Mouse (Mus musculus): ENCODE results near the gene C9. TPM values are rescaled to one million over a fixed set of nuclear protein-coding genes. Genes with fewer than 3 reads are reported as not detected.

The C9 gene
- total RNA-seq (2014; fragmentation: Nextera tagmentation) (not detected in 2 replicates), total RNA-seq (2017) (not detected in 2 replicates), polyA plus RNA-seq (2012) (not detected in 2 replicates)

GRCm38 (mm10) chr15:6445135-6445534, at the start of gene C9:
TSS of gene C9 (plus strand) at chr15:6445327.
- Histone ChIP-seq H3K4me1 (ENCODE audit: insufficient read depth, low read depth, low read length) (no peaks in the 10 kb centered on the region), H3K36me3 (replicated peaks) (no peaks in the 10 kb centered on the region), H3K27me3 (ENCODE audit: insufficient read depth, low read length) (peaks cover 45% of the 10 kb centered on the region), H3K4me3 (ENCODE audit: low read depth, low read length) (no peak within 1 kb of the TSS), H3K9me3 (replicated peaks) (no peaks in the 10 kb centered on the region)
- no peak for TF ChIP-seq POLR2AphosphoS5 (IDR thresholded peaks at IDR 0.05; ENCODE audit: insufficient replicate concordance, low read depth, low read length)
- TF ChIP-seq GATA1 (IDR thresholded peaks at IDR 0.05; ENCODE audit: borderline replicate concordance, low read length): no peak
- TF ChIP-seq GATA2 (IDR thresholded peaks at IDR 0.05; ENCODE audit: borderline replicate concordance, low read depth, low read length): no peak
- no peak for TF ChIP-seq TAL1 (conservative IDR thresholded peaks at IDR 0.05; ENCODE audit: low read depth, low read length)
- TF ChIP-seq CTCF (IDR thresholded peaks at IDR 0.05; ENCODE audit: low read depth, low read length): no peak
- no peak for ATAC-seq (ENCODE audit: extremely low read depth, insufficient number of reproducible peaks, low FRiP score, poor library complexity, severe bottlenecking)
- DNase-seq (ENCODE audit: low spot score): no peak

GRCm38 (mm10) chr15:6398211-6398610, 46.9 kb upstream of the C9 start:
- ATAC-seq (ENCODE audit: extremely low read depth, insufficient number of reproducible peaks, low FRiP score, poor library complexity, severe bottlenecking): no peak
- Histone ChIP-seq H3K27me3 (ENCODE audit: insufficient read depth, low read length) (peaks cover 3% of the 10 kb centered on the region; the same call in 1 of the 2 replicates), H3K36me3 (replicated peaks) (no peaks in the 10 kb centered on the region), H3K4me1 (ENCODE audit: insufficient read depth, low read depth, low read length) (no peaks in the 10 kb centered on the region), H3K4me3 (ENCODE audit: low read depth, low read length) (no peak overlapping the region), H3K9me3 (replicated peaks) (no peaks in the 10 kb centered on the region)
- no peak for TF ChIP-seq GATA1 (IDR thresholded peaks at IDR 0.05; ENCODE audit: borderline replicate concordance, low read length)
- TF ChIP-seq TAL1 (conservative IDR thresholded peaks at IDR 0.05; ENCODE audit: low read depth, low read length): no peak
- TF ChIP-seq POLR2AphosphoS5 (IDR thresholded peaks at IDR 0.05; ENCODE audit: insufficient replicate concordance, low read depth, low read length): no peak
- TF ChIP-seq GATA2 (IDR thresholded peaks at IDR 0.05; ENCODE audit: borderline replicate concordance, low read depth, low read length): no peak
- no peak for TF ChIP-seq CTCF (IDR thresholded peaks at IDR 0.05; ENCODE audit: low read depth, low read length)
- no peak for DNase-seq (ENCODE audit: low spot score)

GRCm38 (mm10) chr15:6398881-6399280, 46.2 kb upstream of the C9 start:
- peaks cover 3% of the 10 kb centered on the region; the same call in 1 of the 2 replicates for H3K27me3 ChIP-seq (ENCODE audit: insufficient read depth, low read length)
- no peaks in the 10 kb centered on the region for H3K36me3 ChIP-seq (replicated peaks)
- no peaks in the 10 kb centered on the region for H3K4me1 ChIP-seq (ENCODE audit: insufficient read depth, low read depth, low read length)
- H3K9me3 ChIP-seq (replicated peaks): no peaks in the 10 kb centered on the region
- no peak for ATAC-seq (ENCODE audit: extremely low read depth, insufficient number of reproducible peaks, low FRiP score, poor library complexity, severe bottlenecking)
- H3K4me3 ChIP-seq (ENCODE audit: low read depth, low read length): no peak overlapping the region
- TF ChIP-seq GATA1 (IDR thresholded peaks at IDR 0.05; ENCODE audit: borderline replicate concordance, low read length): no peak
- no peak for TF ChIP-seq POLR2AphosphoS5 (IDR thresholded peaks at IDR 0.05; ENCODE audit: insufficient replicate concordance, low read depth, low read length)
- TF ChIP-seq CTCF (IDR thresholded peaks at IDR 0.05; ENCODE audit: low read depth, low read length): no peak
- no peak for TF ChIP-seq TAL1 (conservative IDR thresholded peaks at IDR 0.05; ENCODE audit: low read depth, low read length)
- TF ChIP-seq GATA2 (IDR thresholded peaks at IDR 0.05; ENCODE audit: borderline replicate concordance, low read depth, low read length): no peak
- DNase-seq (ENCODE audit: low spot score): no peak

- H3K9me3 ChIP-seq (replicated peaks): no peaks in the 10 kb centered on the region
- H3K4me1 ChIP-seq (ENCODE audit: insufficient read depth, low read depth, low read length): no peaks in the 10 kb centered on the region
- DNase-seq (ENCODE audit: low spot score) (no peak), ATAC-seq (ENCODE audit: extremely low read depth, insufficient number of reproducible peaks, low FRiP score, poor library complexity, severe bottlenecking) (no peak)
- H3K36me3 ChIP-seq (replicated peaks): no peaks in the 10 kb centered on the region
- TF ChIP-seq CTCF (IDR thresholded peaks at IDR 0.05; ENCODE audit: low read depth, low read length): no peak
- no peak for TF ChIP-seq GATA2 (IDR thresholded peaks at IDR 0.05; ENCODE audit: borderline replicate concordance, low read depth, low read length)
- TF ChIP-seq POLR2AphosphoS5 (IDR thresholded peaks at IDR 0.05; ENCODE audit: insufficient replicate concordance, low read depth, low read length): no peak
- TF ChIP-seq TAL1 (conservative IDR thresholded peaks at IDR 0.05; ENCODE audit: low read depth, low read length): no peak
- TF ChIP-seq GATA1 (IDR thresholded peaks at IDR 0.05; ENCODE audit: borderline replicate concordance, low read length): no peak
- H3K4me3 ChIP-seq (ENCODE audit: low read depth, low read length): no peak overlapping the region
- H3K27me3 ChIP-seq (ENCODE audit: insufficient read depth, low read length): peaks cover 3% of the 10 kb centered on the region; the same call in 1 of the 2 replicates
Measured at GRCm38 (mm10) chr15:6400115-6400514, 45.0 kb upstream of the C9 start.

- Histone ChIP-seq H3K4me3 (ENCODE audit: low read depth, low read length) (no peak overlapping the region), H3K36me3 (replicated peaks) (no peaks in the 10 kb centered on the region), H3K9me3 (replicated peaks) (no peaks in the 10 kb centered on the region), H3K4me1 (ENCODE audit: insufficient read depth, low read depth, low read length) (no peaks in the 10 kb centered on the region), H3K27me3 (ENCODE audit: insufficient read depth, low read length) (no peaks in the 10 kb centered on the region)
- no peak for DNase-seq (ENCODE audit: low spot score)
- TF ChIP-seq CTCF (IDR thresholded peaks at IDR 0.05; ENCODE audit: low read depth, low read length): no peak
- TF ChIP-seq GATA1 (IDR thresholded peaks at IDR 0.05; ENCODE audit: borderline replicate concordance, low read length): no peak
- TF ChIP-seq TAL1 (conservative IDR thresholded peaks at IDR 0.05; ENCODE audit: low read depth, low read length): no peak
- no peak for TF ChIP-seq POLR2AphosphoS5 (IDR thresholded peaks at IDR 0.05; ENCODE audit: insufficient replicate concordance, low read depth, low read length)
- TF ChIP-seq GATA2 (IDR thresholded peaks at IDR 0.05; ENCODE audit: borderline replicate concordance, low read depth, low read length): no peak
- no peak for ATAC-seq (ENCODE audit: extremely low read depth, insufficient number of reproducible peaks, low FRiP score, poor library complexity, severe bottlenecking)
Measured at GRCm38 (mm10) chr15:6402433-6402832, 42.7 kb upstream of the C9 start.

GRCm38 (mm10) chr15:6404172-6404571, 41.0 kb upstream of the C9 start:
- TF ChIP-seq GATA1 (IDR thresholded peaks at IDR 0.05; ENCODE audit: borderline replicate concordance, low read length) (no peak), TAL1 (conservative IDR thresholded peaks at IDR 0.05; ENCODE audit: low read depth, low read length) (no peak), POLR2AphosphoS5 (IDR thresholded peaks at IDR 0.05; ENCODE audit: insufficient replicate concordance, low read depth, low read length) (no peak), GATA2 (IDR thresholded peaks at IDR 0.05; ENCODE audit: borderline replicate concordance, low read depth, low read length) (no peak), CTCF (IDR thresholded peaks at IDR 0.05; ENCODE audit: low read depth, low read length) (no peak)
- DNase-seq (ENCODE audit: low spot score): no peak
- no peaks in the 10 kb centered on the region for H3K27me3 ChIP-seq (ENCODE audit: insufficient read depth, low read length)
- ATAC-seq (ENCODE audit: extremely low read depth, insufficient number of reproducible peaks, low FRiP score, poor library complexity, severe bottlenecking): no peak
- no peaks in the 10 kb centered on the region for H3K36me3 ChIP-seq (replicated peaks)
- no peaks in the 10 kb centered on the region for H3K9me3 ChIP-seq (replicated peaks)
- H3K4me1 ChIP-seq (ENCODE audit: insufficient read depth, low read depth, low read length): no peaks in the 10 kb centered on the region
- no peak overlapping the region for H3K4me3 ChIP-seq (ENCODE audit: low read depth, low read length)
